Mouse (Mus musculus): ENCODE results near the gene AI661453. TPM values are rescaled to one million over a fixed set of nuclear protein-coding genes. Genes with fewer than 3 reads are reported as not detected.
A peak's percentile ranks its signal among the peaks of the same experiment; 100 is the strongest.

AI661453 gene
- total and polyA plus RNA-seq, 2 experiments from 2014 or later, result 0.19 to 0.93 TPM

DNA sequence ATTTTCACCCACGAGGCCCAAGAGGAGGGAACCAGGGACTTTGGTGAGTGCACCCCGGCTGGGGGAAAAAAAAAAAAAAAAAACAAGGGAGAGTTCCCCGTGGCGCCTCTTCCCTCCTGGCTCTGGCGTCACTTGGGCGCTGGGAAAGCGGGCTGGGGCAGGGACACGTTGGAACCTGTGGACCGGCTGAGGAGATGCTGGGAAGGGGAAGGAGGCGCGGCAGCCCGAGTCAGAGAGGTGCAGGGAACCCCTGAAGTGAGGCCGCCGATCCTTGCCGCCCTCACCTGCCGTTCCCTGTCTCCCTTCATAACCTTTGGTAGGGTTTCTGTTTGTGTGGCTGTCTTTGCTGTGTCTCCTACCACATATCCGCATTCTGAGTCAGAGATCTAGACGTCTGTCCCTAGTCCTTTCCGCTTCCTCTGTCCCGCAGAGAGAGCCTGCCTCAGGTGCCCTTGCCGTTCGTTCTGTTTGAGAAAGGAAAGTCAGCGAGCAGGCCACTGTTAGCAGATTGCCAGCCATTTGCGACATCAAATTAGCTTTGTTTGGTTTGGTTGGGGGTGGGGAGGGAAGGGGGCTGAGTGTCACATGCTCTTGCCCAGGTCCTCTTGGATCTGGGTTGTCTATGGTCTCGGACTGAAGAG is 612 bp downstream of the AI661453 start, which contains the start of gene 1700001C19Rik:
Gene 1700001C19Rik (minus strand): TSS at position 470 of the 641 bp plus-strand sequence.
- 7% methylated on average over 24 of the region's 25 CpGs for WGBS
- H3K27me3 ChIP-seq (ENCODE audit: insufficient read depth, low read length), result peaks cover 15% of the 10 kb centered on the region
- peak within 1 kb of the TSS; percentile 5; the same call in 1 of the 2 replicates for H3K9ac ChIP-seq (replicated peaks; ENCODE audit: low read length, poor library complexity, severe bottlenecking)
- DNase-seq (ENCODE audit: low spot score) (no peak), ATAC-seq (ENCODE audit: low FRiP score) (no peak)
- H3K27ac ChIP-seq (ENCODE audit: low read depth, low read length), result no peak within 1 kb of the TSS
- no peaks in the 10 kb centered on the region for H3K9me3 ChIP-seq (ENCODE audit: low read length)
- no peak for TF ChIP-seq CTCF (IDR thresholded peaks at IDR 0.05)
- H3K4me3 ChIP-seq (ENCODE audit: low read depth, low read length), result peak within 1 kb of the TSS; percentile 37
- H3K36me3 ChIP-seq (ENCODE audit: insufficient read depth, low read length), result no peaks in the 10 kb centered on the region
- H3K4me2 ChIP-seq (ENCODE audit: low read depth, low read length, poor library complexity, severe bottlenecking), result peak within 1 kb of the TSS; percentile 87
- peaks cover 8% of the 10 kb centered on the region; the same call in 1 of the 2 replicates for H3K4me1 ChIP-seq (ENCODE audit: insufficient read depth, low read length)

DNA sequence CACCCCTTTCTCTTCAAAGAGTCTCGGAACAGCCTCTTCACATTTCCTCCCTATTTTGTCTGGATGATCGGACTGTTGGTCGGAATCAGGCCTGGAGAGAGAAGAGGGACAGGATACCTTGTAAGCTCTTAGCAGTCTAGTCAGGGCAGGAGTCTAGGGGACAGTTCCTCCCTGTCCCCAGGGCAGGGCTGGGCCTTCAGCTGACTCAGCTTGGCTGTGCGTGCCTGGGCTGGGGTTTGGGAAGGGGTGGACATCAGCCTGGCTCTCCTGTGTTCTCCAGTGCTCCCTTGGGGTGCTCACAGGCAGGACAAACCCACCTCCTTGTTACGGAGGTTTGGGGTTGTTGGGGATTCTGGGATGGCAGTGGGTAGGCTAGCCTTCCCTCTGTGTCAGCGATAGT is 2.2 kb downstream of the AI661453 start:
- no peaks in the 10 kb centered on the region for H3K36me3 ChIP-seq (ENCODE audit: insufficient read depth, low read length)
- TF ChIP-seq CTCF (IDR thresholded peaks at IDR 0.05), result no peak
- ATAC-seq (ENCODE audit: low FRiP score) (no peak), DNase-seq (ENCODE audit: low spot score) (no peak)
- H3K27ac ChIP-seq (ENCODE audit: low read depth, low read length), result no peak overlapping the region
- H3K27me3 ChIP-seq (ENCODE audit: insufficient read depth, low read length), result peaks cover 15% of the 10 kb centered on the region
- peaks cover 8% of the 10 kb centered on the region; the same call in 1 of the 2 replicates for H3K4me1 ChIP-seq (ENCODE audit: insufficient read depth, low read length)
- H3K4me2 ChIP-seq (ENCODE audit: low read depth, low read length, poor library complexity, severe bottlenecking), result no peak overlapping the region
- no peak overlapping the region for H3K4me3 ChIP-seq (ENCODE audit: low read depth, low read length)
- WGBS, result 79% methylated on average over 6 of the region's 6 CpGs
- H3K9me3 ChIP-seq (ENCODE audit: low read length), result no peaks in the 10 kb centered on the region
- no peak overlapping the region for H3K9ac ChIP-seq (replicated peaks; ENCODE audit: low read length, poor library complexity, severe bottlenecking)

DNA sequence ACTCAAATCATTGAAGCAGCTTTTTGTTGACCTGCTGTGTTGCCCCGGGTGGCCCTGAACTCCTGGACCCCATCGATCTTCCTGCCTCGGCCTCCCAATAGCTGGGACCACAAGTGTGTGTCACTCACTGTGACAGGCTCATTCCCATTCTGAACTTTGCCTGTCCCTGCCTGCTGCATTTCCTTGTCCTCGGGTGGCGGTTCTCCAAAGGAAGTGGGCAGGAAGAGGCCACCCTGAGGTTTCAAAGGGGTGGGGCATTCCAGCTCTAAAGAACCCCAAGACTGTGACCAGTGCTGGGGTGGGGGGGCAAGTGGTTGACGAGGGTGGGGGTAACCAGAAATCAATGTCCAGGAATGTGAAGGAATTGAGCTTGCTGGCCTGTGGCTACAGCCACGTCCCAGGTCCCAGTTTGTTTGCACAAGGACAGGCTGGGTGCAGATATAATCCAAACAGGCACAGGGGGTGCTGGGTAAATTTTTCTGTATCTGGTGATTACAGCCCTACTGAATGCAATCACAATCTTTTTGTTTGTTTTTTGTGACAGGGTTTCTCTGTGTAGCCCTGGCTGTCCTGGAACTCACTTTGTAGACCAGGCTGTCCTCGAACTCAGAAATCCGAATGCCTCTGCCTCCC is 3.1 kb downstream of the AI661453 start:
- Histone ChIP-seq H3K9me3 (ENCODE audit: low read length) (no peaks in the 10 kb centered on the region), H3K9ac (replicated peaks; ENCODE audit: low read length, poor library complexity, severe bottlenecking) (no peak overlapping the region), H3K4me2 (ENCODE audit: low read depth, low read length, poor library complexity, severe bottlenecking) (no peak overlapping the region), H3K27me3 (ENCODE audit: insufficient read depth, low read length) (peaks cover 15% of the 10 kb centered on the region), H3K36me3 (ENCODE audit: insufficient read depth, low read length) (no peaks in the 10 kb centered on the region), H3K4me3 (ENCODE audit: low read depth, low read length) (no peak overlapping the region), H3K27ac (ENCODE audit: low read depth, low read length) (no peak overlapping the region), H3K4me1 (ENCODE audit: insufficient read depth, low read length) (peaks cover 8% of the 10 kb centered on the region; the same call in 1 of the 2 replicates)
- ATAC-seq (ENCODE audit: low FRiP score) (no peak), DNase-seq (ENCODE audit: low spot score) (no peak)
- WGBS, result 47% methylated on average over 9 of the region's 9 CpGs
- TF ChIP-seq CTCF (IDR thresholded peaks at IDR 0.05), result no peak

DNA sequence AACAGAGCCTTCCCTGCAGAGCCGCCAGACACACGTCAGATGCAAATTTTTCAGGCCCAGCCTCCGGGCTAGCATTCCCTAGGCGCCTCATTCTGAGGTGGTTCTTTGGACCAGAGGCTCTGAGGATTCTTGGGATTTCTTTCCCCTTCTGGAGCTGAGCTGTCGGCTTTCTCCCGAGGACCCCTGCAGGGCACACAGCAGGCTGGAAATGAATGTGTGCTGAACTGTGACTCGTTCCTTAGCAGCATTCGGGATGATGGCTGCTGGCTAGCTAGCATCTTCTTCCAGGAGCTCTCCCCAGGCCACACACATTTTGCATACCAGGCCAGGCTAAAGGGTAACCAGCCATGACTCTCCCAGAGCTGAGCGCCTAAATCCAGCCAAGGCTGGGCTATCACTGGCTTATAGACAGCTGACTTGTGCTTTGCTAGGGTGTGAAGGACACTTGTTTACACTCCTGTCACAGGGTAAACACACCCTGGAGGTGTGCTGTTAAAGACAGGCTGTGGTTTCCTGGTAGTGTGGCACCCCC is 4.0 kb downstream of the AI661453 start:
- Histone ChIP-seq H3K4me3 (ENCODE audit: low read depth, low read length) (no peak overlapping the region), H3K9ac (replicated peaks; ENCODE audit: low read length, poor library complexity, severe bottlenecking) (no peak overlapping the region), H3K4me1 (ENCODE audit: insufficient read depth, low read length) (peaks cover 8% of the 10 kb centered on the region; the same call in 1 of the 2 replicates), H3K27me3 (ENCODE audit: insufficient read depth, low read length) (peaks cover 15% of the 10 kb centered on the region), H3K36me3 (ENCODE audit: insufficient read depth, low read length) (no peaks in the 10 kb centered on the region), H3K9me3 (ENCODE audit: low read length) (no peaks in the 10 kb centered on the region), H3K4me2 (ENCODE audit: low read depth, low read length, poor library complexity, severe bottlenecking) (no peak overlapping the region), H3K27ac (ENCODE audit: low read depth, low read length) (peak overlapping the region; percentile 26; the same call in 1 of the 2 replicates)
- peak; percentile 28; the same call in 1 of the 2 replicates for ATAC-seq (ENCODE audit: low FRiP score)
- peak; percentile 31 for DNase-seq (ENCODE audit: low spot score)
- TF ChIP-seq CTCF (IDR thresholded peaks at IDR 0.05), result no peak
- WGBS, result 9% methylated on average over 9 of the region's 9 CpGs

DNA sequence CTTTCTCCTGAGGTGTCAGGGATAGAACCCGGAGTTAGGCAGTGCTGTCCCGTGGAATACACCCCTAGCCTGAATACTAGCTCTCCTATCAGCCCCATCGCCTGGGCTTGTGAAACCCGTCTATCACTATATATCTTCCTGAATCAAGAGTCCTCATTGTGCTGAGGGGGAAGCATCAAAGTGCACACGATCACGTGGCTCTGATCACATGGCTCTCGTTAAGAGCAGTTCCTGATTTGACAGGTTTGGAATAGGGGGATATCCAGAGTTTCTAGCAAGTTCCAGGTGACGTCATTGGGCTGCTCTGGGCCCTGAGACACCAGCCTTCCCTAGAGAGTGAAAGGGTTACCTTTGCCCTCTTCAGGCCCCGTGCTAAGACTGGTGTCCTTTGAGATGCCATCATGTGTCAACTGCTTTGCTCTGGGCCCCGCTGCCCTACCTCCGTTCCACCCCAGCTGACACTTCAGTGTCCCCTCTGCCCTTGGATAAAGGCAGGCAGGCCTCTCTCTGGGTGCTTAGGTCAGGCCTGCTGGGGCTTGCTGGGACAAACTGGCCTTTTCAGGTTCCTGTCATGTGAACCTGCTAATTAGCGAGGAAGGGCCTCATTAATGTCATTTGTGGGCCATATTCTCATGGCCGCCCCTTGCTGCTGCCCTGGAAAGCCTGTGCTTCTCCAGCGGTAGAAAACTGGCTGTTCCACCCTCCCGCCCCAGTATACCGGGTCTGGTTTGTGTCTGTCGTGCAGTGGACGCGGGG is 5.1 kb downstream of the AI661453 start:
- Histone ChIP-seq H3K27me3 (ENCODE audit: insufficient read depth, low read length) (peaks cover 12% of the 10 kb centered on the region), H3K4me2 (ENCODE audit: low read depth, low read length, poor library complexity, severe bottlenecking) (no peak overlapping the region), H3K36me3 (ENCODE audit: insufficient read depth, low read length) (no peaks in the 10 kb centered on the region), H3K9me3 (ENCODE audit: low read length) (no peaks in the 10 kb centered on the region), H3K4me3 (ENCODE audit: low read depth, low read length) (no peak overlapping the region), H3K9ac (replicated peaks; ENCODE audit: low read length, poor library complexity, severe bottlenecking) (no peak overlapping the region), H3K4me1 (ENCODE audit: insufficient read depth, low read length) (peaks cover 7% of the 10 kb centered on the region; the same call in 1 of the 2 replicates), H3K27ac (ENCODE audit: low read depth, low read length) (no peak overlapping the region)
- 80% methylated on average over 19 of the region's 19 CpGs for WGBS
- DNase-seq (ENCODE audit: low spot score) (no peak), ATAC-seq (ENCODE audit: low FRiP score) (no peak)
- TF ChIP-seq CTCF (IDR thresholded peaks at IDR 0.05), result no peak

Data from midbrain, postnatal 0 days (tissue).